Mouse (Mus musculus) neutrophil, adult 5-6 weeks (primary cell): ENCODE results near the gene Zbtb4. TPM values are rescaled to one million over a fixed set of nuclear protein-coding genes. Genes with fewer than 3 reads are reported as not detected.

ENCODE experiments used
- ATAC-seq: fragments of 151-379, 151-347 bp; 2 replicates; pipeline ENCODE4 v1.8.0; 2017; ENCODE audit warnings: mild to moderate bottlenecking, moderate TSS enrichment; ENCODE audit not compliant: insufficient number of reproducible peaks, poor library complexity, low FRiP score, severe bottlenecking; ENCODE audit errors: extremely low read depth
- total RNA-seq: library from RNA; stranded (forward); fragments of 200-1000 nt; gene quantifications from 2 replicates; pipeline ENCODE4 v1.2.3, GENCODE M21; 2017

The Zbtb4 gene
- total RNA-seq, 1 experiment from 2014 or later, result 27.8 TPM

DNA sequence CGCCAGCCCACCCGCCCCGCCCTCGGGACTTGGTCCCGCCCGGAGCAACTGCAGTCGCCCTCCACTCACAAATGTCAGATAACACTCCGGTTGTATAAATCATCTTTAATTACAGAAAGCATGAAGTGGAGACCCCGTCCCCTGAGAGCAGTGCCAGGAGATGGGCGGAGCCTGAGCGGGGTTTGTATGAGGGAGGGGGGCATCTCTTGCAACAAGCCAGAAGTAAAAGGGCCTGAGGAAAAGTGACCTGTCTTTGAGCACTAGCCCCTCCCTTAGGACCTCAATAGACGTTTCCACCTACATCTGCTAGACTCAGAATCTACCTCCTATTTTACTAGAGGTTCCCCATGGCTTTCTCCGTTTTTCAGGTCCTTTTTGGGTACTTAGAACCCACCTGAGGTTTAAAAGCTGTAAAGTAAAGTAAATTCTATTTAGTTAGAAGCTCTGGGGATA, 30.3 kb downstream of the Zbtb4 start:
- no peak for ATAC-seq

DNA sequence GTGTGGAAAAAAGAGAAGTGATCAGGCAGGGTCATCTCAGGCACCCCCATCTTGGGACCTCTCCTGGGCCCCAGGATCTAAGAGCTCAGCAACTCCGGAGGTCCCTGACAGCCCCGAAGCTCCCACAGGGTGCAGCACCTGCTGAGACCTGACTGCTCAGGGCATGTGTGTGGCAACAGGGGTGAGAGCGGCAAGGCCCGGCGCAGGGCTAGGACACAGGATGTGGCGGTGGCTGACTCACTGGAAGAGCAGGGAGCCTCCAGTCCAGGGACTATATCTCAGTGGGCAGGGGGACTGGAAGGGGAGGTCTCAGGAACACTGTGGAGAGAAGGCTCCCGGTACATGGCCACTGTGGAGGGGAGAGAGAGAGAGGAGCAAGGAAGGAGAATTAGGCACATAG, 32.2 kb downstream of the Zbtb4 start:
- ATAC-seq, result no peak

DNA sequence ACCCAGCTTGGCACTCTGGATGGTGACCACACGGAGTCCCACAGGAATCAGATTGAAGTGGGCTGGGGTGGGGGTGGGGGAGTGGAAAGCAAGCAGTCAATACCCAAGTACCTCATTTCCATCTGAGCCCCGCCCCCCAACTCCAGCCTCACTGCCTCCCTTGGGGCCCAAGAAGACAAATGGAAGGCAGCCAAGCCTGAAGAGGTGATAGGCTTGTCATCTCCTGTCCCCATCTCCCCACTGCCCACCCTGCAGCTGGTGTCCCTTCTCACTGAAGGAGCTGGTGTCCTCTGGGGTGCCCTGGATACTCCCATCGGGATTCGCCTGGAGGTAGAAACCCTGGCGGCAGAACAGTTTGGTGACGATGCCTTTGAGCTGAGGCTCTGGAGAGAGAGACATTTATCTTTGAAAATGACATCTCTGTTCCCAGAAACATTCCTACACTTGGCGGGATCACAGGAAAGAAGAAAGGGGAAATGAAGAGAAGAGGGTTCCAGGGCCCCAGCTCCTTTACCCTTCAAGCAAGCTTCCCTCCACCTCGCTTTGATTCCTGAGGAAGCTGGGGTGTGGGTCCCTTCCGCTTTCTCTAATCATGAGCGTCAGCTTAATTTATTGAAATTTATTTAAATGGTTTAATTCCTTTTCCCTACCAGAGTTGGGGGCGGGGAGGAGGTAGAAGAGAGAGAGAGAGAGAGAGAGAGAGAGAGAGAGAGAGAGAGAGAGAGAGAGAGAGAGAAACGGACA, 33.9 kb downstream of the Zbtb4 start:
- ATAC-seq, result no peak

DNA sequence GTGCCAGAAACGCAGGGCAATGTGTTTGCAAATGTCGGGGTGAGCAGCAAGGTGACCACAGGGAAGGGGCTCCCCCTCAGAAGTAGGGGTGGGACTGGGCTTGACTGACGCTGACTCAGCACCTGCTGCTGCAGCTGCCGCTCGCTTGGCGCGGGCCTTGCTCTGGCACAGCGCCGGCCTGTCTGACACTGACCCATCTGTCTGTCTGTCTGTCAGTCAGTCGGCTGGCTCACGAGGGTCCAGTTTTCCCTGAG, 34.4 kb downstream of the Zbtb4 start:
- ATAC-seq, result no peak

DNA sequence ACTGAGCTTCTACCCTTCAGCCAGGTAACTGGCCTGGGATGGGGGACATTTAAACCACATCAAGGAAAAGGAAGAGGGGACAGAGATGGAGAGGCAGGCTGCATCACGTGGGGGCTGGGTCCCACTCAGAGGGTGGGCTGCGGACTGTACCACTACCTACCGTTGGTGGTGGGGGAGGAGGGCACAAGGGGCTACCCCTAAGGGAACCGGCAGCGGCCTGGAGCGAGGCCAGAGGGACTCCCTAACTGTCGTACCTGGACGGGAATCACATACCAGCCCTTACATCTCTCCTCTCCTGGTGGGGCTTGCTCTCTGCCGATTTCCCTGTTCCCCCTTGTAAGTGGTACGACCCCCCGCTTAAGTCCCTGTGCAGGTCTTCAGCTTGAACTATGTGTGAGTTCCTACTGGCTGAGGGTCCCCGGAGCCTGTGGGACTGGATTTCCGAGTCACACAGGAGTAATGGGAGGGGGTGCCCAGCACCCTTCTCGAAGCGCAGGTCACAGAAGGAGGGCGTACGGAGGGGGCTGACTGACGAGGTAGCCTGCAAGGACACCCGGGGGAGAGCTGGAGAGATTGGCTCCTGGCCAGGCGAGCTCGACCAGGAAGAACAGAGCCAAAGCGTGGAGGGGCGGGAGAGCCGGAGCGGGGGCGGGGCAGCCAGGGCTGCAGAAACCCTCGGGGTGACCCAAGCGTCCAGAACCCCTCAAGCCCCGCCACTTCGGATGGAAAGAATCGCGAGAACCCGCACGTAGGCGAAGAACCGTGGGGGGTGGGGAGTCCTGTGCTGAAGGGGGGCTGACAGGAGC, 34.9 kb downstream of the Zbtb4 start:
- ATAC-seq, result no peak

DNA sequence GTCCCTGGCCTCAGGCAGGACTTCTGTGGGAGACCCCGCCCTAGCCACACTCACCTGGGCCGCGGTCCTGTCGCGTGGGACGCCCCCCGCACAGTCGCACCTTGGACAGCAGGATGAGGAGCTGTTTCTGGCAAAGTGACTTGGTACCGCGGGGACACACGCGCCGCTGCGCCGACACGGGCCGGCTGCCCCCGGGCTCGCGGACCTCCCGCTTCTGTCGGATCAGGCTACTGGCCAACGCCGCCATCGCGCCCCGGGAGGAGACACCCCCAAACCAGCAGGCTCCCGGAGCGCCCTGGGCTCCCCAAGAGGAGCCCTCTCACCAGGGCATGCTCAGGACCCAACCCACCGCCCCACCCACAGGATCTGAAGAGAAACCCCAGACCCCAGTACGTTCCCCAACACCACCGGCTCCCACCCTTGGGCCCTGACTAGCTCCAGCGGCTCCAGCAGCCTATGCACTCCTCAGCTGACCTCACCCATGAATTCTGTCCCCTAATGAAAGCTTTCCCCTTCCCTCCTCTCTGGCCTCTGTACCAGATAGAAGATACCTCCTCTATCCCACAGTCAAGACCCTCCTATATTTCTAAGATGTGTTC, 35.8 kb downstream of the Zbtb4 start, which contains the start of gene Fgf11:
Gene Fgf11, minus strand, starts transcription at position 479 of the 599 bp plus-strand sequence.
- no peak for ATAC-seq

DNA sequence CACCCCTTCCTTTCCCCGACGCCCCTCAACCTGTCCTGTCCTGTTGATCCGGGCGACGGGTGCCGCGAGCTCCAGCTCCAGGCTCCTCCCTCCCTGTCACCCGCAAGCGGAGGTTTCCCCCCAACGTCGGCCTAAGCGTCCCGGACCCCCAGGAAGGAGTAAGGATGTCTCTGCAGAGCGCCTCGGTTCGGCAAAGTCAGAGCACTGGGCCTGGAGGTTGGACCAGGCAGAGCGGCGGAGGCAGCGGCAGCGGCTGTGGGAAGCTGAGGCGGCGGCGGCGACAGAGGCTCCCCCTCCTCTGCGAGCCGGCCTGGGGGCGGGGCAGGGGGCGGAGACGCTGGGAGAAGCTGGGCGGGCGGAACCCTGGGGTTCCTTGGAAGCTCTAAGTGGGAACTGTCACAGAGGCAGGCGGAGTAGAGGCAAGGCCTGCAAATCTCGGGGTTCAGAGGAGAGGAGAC, 37.0 kb downstream of the Zbtb4 start:
- ATAC-seq, result no peak

DNA sequence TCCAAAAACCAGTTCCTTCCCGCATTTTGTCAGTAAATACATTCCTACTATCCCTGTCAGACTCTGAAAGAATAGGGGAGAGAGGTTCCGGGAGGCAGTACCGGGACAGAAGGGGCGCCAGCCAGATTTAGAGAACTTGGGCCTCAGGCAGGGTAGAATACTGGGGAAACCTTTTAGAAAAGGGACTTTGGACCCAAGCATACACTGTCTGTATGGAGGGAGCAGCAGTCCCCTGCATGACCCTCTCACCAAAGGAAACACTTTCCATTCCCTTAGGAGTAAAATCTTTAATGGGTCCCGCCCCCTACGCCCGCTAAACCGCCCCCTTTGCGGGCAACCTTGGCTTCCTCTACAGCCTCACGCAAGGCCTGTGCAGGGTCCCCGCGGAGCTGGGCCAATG, 37.6 kb downstream of the Zbtb4 start:
- no peak for ATAC-seq

DNA sequence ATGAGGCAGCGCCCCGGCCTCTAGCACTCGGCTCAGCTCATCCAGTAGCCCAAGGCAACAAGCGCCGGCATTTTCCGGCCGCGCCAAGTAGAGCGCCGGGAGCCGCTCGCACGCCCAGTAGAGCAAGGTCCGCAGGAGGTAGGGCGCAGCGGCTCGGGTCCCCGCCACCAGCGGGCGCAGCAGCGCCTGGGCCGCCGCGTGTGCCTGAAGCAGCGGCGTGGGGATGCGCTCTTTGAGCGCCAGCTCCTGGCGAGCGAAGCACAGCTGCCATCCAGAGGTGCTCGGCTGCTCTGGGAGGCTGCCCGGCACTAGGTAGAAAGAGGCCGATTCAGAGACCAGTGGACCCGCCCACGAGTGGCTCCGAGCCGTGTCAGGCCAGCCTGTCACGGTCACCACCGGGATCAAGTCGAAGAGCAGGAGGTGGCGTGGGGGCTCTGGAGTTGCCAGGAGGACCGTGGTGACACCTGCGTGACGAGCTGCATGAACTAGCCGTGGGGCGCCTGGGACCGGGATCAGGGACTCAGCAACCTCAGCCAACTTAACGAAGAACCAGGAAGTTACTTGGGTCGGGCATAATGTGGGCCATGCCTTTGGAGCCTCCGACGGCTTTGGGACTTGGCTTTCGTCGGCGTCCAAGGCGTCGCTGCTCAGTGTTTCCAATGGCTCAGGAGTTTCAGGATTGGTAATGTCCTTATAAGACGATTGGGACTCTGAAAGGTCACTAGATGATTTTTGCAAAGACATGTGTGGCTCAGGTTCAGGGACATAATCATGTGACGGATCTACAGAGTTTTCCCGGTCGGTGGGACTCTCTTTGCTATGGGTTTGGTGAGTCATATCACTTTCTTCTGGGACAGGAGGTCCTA, 38.3 kb downstream of the Zbtb4 start:
- peak; percentile 43 for ATAC-seq

DNA sequence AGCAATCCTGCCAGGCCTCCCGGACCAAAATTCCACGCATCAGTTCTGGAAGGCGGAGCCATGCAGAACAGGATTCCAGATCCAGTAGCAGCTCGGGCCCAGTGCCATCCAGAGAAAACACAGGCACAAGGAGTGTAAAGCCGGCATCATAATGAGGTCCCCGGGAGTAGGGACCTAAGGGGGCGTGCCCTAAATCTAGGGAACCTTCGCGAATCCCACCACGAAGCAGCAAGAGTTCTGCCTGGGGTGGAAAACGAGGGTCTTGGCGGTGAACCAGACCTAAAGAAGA, 38.9 kb downstream of the Zbtb4 start:
- ATAC-seq, result no peak

DNA sequence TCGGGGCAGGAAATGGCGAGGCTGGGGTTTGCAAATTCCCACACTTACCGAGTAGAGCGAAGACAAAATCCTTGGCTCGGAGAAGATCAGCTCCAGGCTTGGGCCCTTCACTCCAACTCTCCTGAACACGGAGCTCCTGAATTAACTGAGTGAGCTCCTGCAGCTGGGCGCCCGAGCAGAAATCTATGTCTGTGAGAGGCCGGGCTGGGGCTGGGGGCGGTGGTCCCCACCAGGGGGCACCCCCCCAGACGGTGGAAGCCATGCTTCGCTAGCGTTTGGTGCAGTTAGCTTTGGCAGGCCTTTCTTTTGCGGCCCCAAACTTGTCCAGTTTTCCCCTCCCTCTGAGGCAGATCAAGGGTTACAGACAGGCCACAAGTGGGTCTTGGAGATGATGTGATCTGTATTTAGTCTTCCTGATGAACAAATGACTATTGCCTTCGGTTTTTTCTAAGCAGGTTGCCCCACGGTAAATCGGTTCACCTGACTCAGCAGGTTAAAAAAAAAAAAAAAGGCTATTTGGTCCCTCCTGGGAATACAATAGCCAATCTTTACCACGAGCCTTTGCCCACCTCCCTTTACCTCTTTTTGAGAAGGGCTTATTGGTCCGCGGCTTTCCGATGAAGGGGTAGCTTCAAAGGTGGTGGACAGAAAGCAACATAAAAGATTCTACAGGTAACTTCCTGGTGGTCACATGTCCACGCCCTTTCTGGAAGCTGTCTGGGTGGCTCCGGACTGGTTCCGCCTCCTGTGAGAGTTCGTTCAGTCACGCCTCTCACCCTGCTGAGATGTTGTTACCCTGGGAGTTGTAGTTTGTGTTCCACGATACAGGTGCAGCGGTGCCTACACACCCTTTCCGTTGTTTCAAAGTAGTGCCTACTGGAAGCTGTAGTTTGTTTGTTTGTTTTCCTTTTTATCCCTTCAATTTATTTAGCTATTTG, 39.5 kb downstream of the Zbtb4 start, which contains the start of gene Tmem102:
Gene Tmem102, minus strand, starts transcription at position 653 of the 938 bp plus-strand sequence.
- ATAC-seq, result no peak

DNA sequence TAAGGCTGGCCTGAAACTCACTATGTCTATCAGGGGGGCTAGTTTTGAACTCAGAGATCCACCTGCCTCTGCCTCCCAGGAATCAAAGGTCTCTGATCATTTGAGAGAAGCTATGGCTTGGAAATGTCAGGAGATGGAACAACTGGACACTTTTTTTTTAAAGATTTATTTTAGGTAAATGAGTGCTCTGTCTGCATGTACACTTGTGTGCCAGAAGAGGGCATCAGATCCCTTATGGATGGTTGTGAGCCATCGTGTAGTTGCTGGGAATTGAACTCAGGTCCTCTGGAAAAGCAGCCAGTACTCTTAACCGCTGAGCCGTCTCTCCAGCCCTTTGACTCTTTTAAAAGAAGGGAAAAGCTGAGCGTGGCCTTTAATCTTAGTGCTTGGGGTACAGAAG, 40.7 kb downstream of the Zbtb4 start:
- ATAC-seq, result no peak

DNA sequence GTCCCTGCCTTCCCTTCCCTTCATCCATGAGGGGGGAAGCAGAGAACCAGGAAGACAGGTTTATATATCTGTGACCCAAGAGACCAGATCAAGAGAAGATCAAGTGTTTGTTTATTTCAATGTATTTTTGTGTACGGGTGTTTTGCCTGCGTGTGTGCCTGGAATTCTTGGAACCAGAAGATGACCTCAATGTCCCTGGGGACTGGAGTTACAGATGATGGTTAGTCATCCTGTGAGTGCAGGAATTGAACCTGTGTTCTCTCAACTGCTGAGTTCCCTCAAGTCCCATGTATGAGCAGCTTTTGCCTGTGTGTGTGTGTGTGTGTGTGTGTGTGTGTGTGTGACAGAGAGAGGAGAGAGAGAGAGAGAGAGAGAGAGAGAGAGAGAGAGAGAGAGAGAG, 41.9 kb downstream of the Zbtb4 start:
- no peak for ATAC-seq

DNA sequence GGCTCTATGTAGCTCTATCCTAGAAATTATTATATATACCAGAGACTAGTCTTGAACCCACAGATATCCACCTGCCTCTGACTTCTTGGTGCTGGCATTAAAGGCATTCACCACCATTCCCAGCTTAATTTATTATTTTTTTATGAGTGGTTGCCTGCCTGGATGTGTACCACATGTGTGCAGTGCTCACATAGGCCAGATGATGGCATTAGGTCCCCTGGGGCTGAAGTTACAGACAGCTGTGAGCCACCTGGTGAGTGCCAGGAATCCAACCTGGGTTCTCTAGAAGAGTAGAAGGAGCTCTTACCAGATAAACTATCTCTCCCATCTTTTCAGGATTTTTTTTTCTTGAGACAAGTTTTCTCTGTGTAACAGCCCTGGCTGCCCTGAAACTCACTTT, 44.6 kb downstream of the Zbtb4 start:
- ATAC-seq, result no peak

DNA sequence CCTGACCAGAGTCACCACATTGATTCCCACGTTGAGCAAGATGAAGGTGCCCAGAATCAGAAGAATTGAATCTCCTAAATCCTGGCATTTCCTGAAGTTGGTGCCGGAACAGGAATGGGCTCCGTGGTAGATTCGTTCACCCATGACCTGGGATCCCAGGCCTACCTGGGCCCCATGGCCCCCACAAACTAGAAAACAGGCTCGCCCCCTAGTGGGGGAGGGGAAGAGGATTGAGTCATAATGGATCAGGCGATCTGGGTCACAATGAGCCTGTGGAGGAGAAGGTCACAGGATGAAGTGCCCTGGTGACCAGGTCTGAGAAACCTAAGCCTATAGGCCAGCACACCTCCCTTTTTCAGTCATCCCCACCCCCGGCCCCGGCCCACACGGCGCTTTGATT, 49.4 kb downstream of the Zbtb4 start, which contains the start of gene Gm39566:
Gene Gm39566, minus strand, starts transcription at position 144 of the 400 bp plus-strand sequence.
- ATAC-seq, result no peak

DNA sequence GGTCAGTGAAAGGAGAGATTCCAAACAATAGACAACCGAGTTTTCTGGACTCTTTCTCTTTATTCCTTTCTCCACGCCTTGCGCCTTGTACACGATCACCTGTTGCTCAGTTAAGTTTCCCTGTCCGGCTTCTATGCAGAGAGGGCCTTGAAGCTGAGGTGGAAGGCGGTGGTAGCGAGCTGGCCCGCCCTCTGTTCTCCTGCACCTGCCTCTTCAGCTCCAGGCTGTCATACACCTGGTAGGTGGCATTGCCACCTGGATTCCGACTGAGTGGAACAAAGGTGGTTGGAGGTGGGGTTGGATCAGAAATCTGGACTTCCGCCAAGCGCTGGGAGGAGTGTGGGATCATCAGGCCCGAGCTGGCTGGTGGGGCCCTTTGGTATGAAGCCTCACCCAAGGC, 50.8 kb downstream of the Zbtb4 start:
- ATAC-seq, result no peak

DNA sequence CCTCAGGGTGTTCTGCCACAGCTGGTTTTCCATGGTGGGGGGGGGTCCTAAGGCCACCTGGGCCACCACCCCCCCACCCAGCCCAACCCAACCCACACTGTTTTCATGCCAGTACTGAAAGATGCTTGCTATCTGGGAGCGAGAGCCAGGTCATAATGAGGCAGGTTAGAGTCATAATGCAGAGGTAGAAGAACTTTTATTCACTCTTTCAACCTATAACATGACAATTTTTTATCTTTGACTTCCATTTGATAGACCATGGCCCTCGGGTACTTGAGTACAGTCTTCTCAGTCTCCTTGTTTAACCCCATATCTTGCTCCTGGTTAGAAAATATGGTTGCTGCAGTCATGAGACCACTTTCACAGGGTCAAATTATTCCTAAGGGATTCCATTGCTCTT, 52.7 kb downstream of the Zbtb4 start, which contains the start of gene Spem2:
Gene Spem2, minus strand, starts transcription at position 101 of the 400 bp plus-strand sequence.
- ATAC-seq, result no peak

DNA sequence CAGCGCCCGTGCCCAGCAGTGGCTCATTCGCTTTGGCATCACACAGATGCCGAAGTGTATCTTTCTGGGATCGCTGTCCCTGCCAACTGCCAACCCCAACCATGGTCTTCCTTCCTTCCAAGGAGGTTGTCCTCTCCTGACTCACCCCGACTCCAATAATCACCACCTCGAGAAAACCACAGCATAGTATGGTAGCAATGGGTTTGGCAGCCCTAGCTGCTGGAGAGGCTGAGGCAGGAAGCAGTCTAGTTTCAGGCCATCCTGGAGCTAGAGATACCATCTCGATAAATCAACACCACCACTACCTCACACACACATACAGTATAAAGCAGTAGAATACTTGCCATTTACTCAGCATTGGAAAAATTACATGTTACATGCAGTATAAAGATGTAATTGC, 53.2 kb downstream of the Zbtb4 start:
- no peak for ATAC-seq
